Mouse (Mus musculus) ES-E14 (cell line): ENCODE data around the gene Gsc.
A peak's percentile ranks its signal among the peaks of the same experiment; 100 is the strongest.

Experiments
- CHD2 ChIP-seq: IDR thresholded peaks from 2 replicates; pipeline ENCODE4 v1.6.1; 2014; ENCODE audit warnings: mild to moderate bottlenecking, low read depth, low read length, inconsistent platforms
- HCFC1 ChIP-seq: IDR thresholded peaks from 2 replicates; pipeline ENCODE4 v1.6.1; 2012; ENCODE audit warnings: low read length, inconsistent platforms, borderline replicate concordance; ENCODE audit not compliant: insufficient read depth
- MAFK ChIP-seq: IDR thresholded peaks from 2 replicates; pipeline ENCODE4 v1.6.1; 2014; ENCODE audit warnings: mild to moderate bottlenecking, low read depth, low read length, inconsistent platforms; ENCODE audit not compliant: insufficient read depth
- ZNF384 ChIP-seq: IDR thresholded peaks from 2 replicates; pipeline ENCODE4 v1.6.1; 2012; ENCODE audit warnings: low read depth, low read length, inconsistent platforms

DNA sequence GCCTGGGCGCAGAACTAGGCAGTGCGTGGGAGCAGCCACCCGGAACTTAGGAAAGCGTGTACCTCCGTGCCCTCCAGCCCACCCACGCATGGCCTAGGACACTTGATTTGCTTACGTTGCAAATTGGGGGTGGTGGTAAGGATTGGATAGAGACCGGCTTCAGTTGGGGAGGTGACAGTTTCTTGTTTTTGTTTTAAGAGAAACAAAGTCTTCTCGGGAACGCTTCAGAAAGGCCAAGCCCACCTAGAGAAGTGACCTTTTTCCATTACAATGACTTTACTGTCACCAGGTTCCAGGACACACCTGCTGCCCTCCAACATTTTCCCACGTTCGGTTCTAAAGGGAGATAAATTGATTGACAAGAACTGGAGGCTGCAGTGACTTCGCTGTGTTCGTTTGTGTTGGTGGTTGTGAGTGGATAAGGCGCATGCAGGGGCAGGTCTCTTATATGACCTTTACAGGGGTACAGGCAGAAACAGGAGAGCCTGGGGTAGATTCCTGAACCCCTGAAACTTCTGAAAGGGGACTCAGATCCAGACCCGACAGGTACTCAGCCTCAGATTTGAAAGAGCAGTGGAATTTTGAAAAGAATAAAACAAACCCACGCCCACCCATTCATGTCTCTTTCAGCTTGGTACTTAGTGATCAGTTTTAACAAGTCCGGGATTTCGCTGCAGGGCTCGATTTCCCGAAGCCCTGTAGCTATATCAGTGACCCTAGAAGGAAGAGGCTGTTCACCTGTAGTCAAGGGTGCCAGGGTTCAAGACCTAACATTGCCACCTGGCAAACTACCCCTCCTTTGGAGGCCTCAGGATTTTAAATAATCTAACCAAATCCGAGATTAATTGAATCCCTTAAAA, 2.0 kb upstream of the Gsc start:
- no peak for TF ChIP-seq ZNF384
- no peak for TF ChIP-seq CHD2
- peak; percentile 77 for TF ChIP-seq MAFK
- TF ChIP-seq HCFC1, result no peak
